Mouse (Mus musculus): ENCODE data around the gene C3.

C3 gene

GRCm38 (mm10) chr17:57228014-57228413 is at the start of gene C3:
C3 (minus strand) TSS chr17:57228136.
- no peak for DNase-seq (ENCODE audit: low spot score)

GRCm38 (mm10) chr17:57276634-57277121 is 48.7 kb upstream of the C3 start:
- peak; percentile 69 for DNase-seq (ENCODE audit: low spot score)

GRCm38 (mm10) chr17:57275997-57276351 is 48.0 kb upstream of the C3 start:
- no peak for DNase-seq (ENCODE audit: low spot score)

GRCm38 (mm10) chr17:57275111-57275996 is 47.4 kb upstream of the C3 start:
- DNase-seq (ENCODE audit: low spot score) = peak; percentile 92

- no peak for DNase-seq (ENCODE audit: low spot score)
Measured at GRCm38 (mm10) chr17:57274686-57275085, 46.8 kb upstream of the C3 start.

- DNase-seq (ENCODE audit: low spot score) = no peak
Measured at GRCm38 (mm10) chr17:57273846-57274245, 45.9 kb upstream of the C3 start.

- no peak for DNase-seq (ENCODE audit: low spot score)
Measured at GRCm38 (mm10) chr17:57271301-57271700, 43.4 kb upstream of the C3 start.

- no peak for DNase-seq (ENCODE audit: low spot score)
Measured at GRCm38 (mm10) chr17:57267556-57268126, 39.7 kb upstream of the C3 start.

GRCm38 (mm10) chr17:57264972-57265945 is 37.3 kb upstream of the C3 start:
- DNase-seq (ENCODE audit: low spot score) = peak; percentile 73

GRCm38 (mm10) chr17:57264164-57264563 is 36.2 kb upstream of the C3 start:
- DNase-seq (ENCODE audit: low spot score) = no peak

- no peak for DNase-seq (ENCODE audit: low spot score)
Measured at GRCm38 (mm10) chr17:57262901-57263550, 35.1 kb upstream of the C3 start.

- DNase-seq (ENCODE audit: low spot score) = no peak
Measured at GRCm38 (mm10) chr17:57261796-57262195, 33.9 kb upstream of the C3 start.

- DNase-seq (ENCODE audit: low spot score) = no peak
Measured at GRCm38 (mm10) chr17:57261286-57261685, 33.4 kb upstream of the C3 start.

GRCm38 (mm10) chr17:57260351-57260750 is 32.4 kb upstream of the C3 start:
- DNase-seq (ENCODE audit: low spot score) = no peak

- no peak for DNase-seq (ENCODE audit: low spot score)
Measured at GRCm38 (mm10) chr17:57259742-57260141, 31.8 kb upstream of the C3 start.

- no peak for DNase-seq (ENCODE audit: low spot score)
Measured at GRCm38 (mm10) chr17:57258191-57258590, 30.3 kb upstream of the C3 start.

GRCm38 (mm10) chr17:57256921-57257485 is 29.1 kb upstream of the C3 start:
- DNase-seq (ENCODE audit: low spot score) = no peak

GRCm38 (mm10) chr17:57255354-57255753 is 27.4 kb upstream of the C3 start:
- no peak for DNase-seq (ENCODE audit: low spot score)

- no peak for DNase-seq (ENCODE audit: low spot score)
Measured at GRCm38 (mm10) chr17:57253306-57253705, 25.4 kb upstream of the C3 start.

GRCm38 (mm10) chr17:57251431-57251830 is 23.5 kb upstream of the C3 start:
- no peak for DNase-seq (ENCODE audit: low spot score)

- DNase-seq (ENCODE audit: low spot score) = peak; percentile 52
Measured at GRCm38 (mm10) chr17:57250461-57251160, 22.7 kb upstream of the C3 start.
